ENCODE assay signal across 11 mouse cellular contexts in genomic region chr2:9433110-9433940, GRCm38 (mm10).
DNase-seq lines count a peak whose midpoint lies in the region; ATAC-seq and TF ChIP-seq lines count a peak whose summit lies in the region.
"Had no signal": no experiment of that assay in that cellular context is flagged by ENCODE, and none has a peak within 500 bp of the region (broad histone marks: within the 10 kb centered on the region; RNA-seq: fewer than 3 reads in every experiment).

No protein-coding gene starts in this region.

- TF ChIP-seq CTCF in brain, embryonic 14.5 days (IDR thresholded peaks at IDR 0.05; ENCODE audit: borderline replicate concordance, extremely low read depth, insufficient read depth, insufficient read length), result no peak

- DNase-seq in cerebellum, postnatal 10 days, result peak; percentile 21 to 25
- no peak for DNase-seq in cerebellum, adult 11 months
- DNase-seq in kidney, adult 18-20 months, result no peak
- DNase-seq in brain, embryonic 14.5 days (ENCODE audit: low read depth), result peak; percentile 76
- DNase-seq in layer of hippocampus, postnatal 25 days (ENCODE audit: extremely low spot score in 1 of 2, low spot score in 1 of 2), result peak; percentile 7 to 9
- no peak for DNase-seq in spleen, adult 18-20 months

- no peak overlapping the region for H3K9ac ChIP-seq in kidney, embryonic 14.5 days (ENCODE audit: low read depth, low read length)
- H3K9ac ChIP-seq: embryonic facial prominence, embryonic 13.5 days; liver, embryonic 15.5 days; neural tube, embryonic 12.5 days had no signal

- no peaks in the 10 kb centered on the region for H3K36me3 ChIP-seq in kidney, embryonic 14.5 days (ENCODE audit: control insufficient read depth, insufficient read depth, low read length)
- H3K36me3 ChIP-seq: embryonic facial prominence, embryonic 13.5 days; liver, embryonic 15.5 days; neural tube, embryonic 12.5 days had no signal

- no peak for ATAC-seq in kidney, embryonic 14.5 days (ENCODE audit: low FRiP score, low TSS enrichment)
- ATAC-seq in CD4-positive, CD25-positive, alpha-beta regulatory T cell, adult 4 months, result no peak

- no peak overlapping the region for H3K27ac ChIP-seq in kidney, embryonic 14.5 days (ENCODE audit: low read depth, low read length)
- H3K27ac ChIP-seq: embryonic facial prominence, embryonic 13.5 days; liver, embryonic 15.5 days; neural tube, embryonic 12.5 days had no signal

- WGBS in kidney, embryonic 14.5 days, result 34% methylated on average over 17 of the region's 17 CpGs

- TF ChIP-seq POLR2A in brain, embryonic 14.5 days (IDR thresholded peaks at IDR 0.05; ENCODE audit: borderline replicate concordance, extremely low read depth, insufficient read depth, insufficient read length, poor library complexity, severe bottlenecking), result no peak

- no peaks in the 10 kb centered on the region for H3K9me3 ChIP-seq in kidney, embryonic 14.5 days (ENCODE audit: control insufficient read depth, low read length)
- H3K9me3 ChIP-seq: embryonic facial prominence, embryonic 13.5 days; liver, embryonic 15.5 days; neural tube, embryonic 12.5 days had no signal

- no peaks in the 10 kb centered on the region for H3K27me3 ChIP-seq in kidney, embryonic 14.5 days (ENCODE audit: control insufficient read depth, insufficient read depth, low read length)
- H3K27me3 ChIP-seq: liver, embryonic 15.5 days; neural tube, embryonic 12.5 days had no signal

- H3K4me1 ChIP-seq in kidney, embryonic 14.5 days (ENCODE audit: control insufficient read depth, insufficient read depth, low read length), result no peaks in the 10 kb centered on the region
- H3K4me1 ChIP-seq: embryonic facial prominence, embryonic 13.5 days; liver, embryonic 15.5 days; neural tube, embryonic 12.5 days had no signal

- H3K4me2 ChIP-seq in kidney, embryonic 14.5 days (replicated peaks; ENCODE audit: low read depth, low read length), result peak overlapping the region; percentile 8; the same call in 1 of the 2 replicates
- H3K4me2 ChIP-seq: embryonic facial prominence, embryonic 13.5 days; liver, embryonic 15.5 days; neural tube, embryonic 12.5 days had no signal

- no peak overlapping the region for H3K4me3 ChIP-seq in kidney, embryonic 14.5 days (ENCODE audit: low read length)
- H3K4me3 ChIP-seq: embryonic facial prominence, embryonic 13.5 days; liver, embryonic 15.5 days; neural tube, embryonic 12.5 days had no signal

Comparison
In these comparisons a context has a peak if more than half of its experiments do, and no peak if none do; other contexts are left out.
1. DNase-seq: peak in cerebellum, postnatal 10 days (2 of 2), brain, embryonic 14.5 days (single experiment) and layer of hippocampus, postnatal 25 days (2 of 2); none in cerebellum, adult 11 months (single experiment), kidney, adult 18-20 months (single experiment) and spleen, adult 18-20 months (0 of 2).